Mouse (Mus musculus) lung, adult 2 months (tissue): ENCODE data around the gene Chd3.
A peak's percentile ranks its signal among the peaks of the same experiment; 100 is the strongest.

Experiments used
- CTCF ChIP-seq: fragments of 200-500 bp; IDR thresholded peaks from 2 replicates; pipeline ENCODE4 v1.5.1; 2011; ENCODE audit warnings: mild to moderate bottlenecking, low read length, control low read depth; ENCODE audit not compliant: insufficient read depth
- POLR2A ChIP-seq: fragments of 200-500 bp; IDR thresholded peaks from 2 replicates; pipeline ENCODE4 v1.6.1; 2011; ENCODE audit warnings: low read depth, mild to moderate bottlenecking, control low read depth, low read length, borderline replicate concordance; ENCODE audit errors: extremely low read depth

GRCm38 (mm10) chr11:69410310-69411072 lies 41.3 kb upstream of the Chd3 start:
- TF ChIP-seq POLR2A (peak; percentile 32; the same call in 1 of the 2 replicates), CTCF (no peak)
